Mouse (Mus musculus) lung, embryonic 16.5 days (tissue): ENCODE measurements around the gene Olfr267. TPM values are rescaled to one million over a fixed set of nuclear protein-coding genes. Genes with fewer than 3 reads are reported as not detected.

Experiments
- ATAC-seq: fragments of 200-750 bp; cut with Nextera tagmentation; 2 replicates; pipeline ENCODE4 v1.8.0; 2017; ENCODE audit warnings: low read depth, mild to moderate bottlenecking, moderate library complexity
- H3K27ac ChIP-seq: fragments of 300-500 bp; sonication (generic); 2 replicates; pipeline ENCODE4 v1.5.1; 2014; ENCODE audit warnings: mild to moderate bottlenecking, control low read depth, low read length
- H3K27me3 ChIP-seq: fragments of 300-500 bp; sonication (generic); 2 replicates; pipeline ENCODE4 v1.6.1; 2014; ENCODE audit warnings: low read depth, low read length, mixed read lengths; ENCODE audit not compliant: control insufficient read depth, insufficient read depth
- H3K36me3 ChIP-seq: fragments of 300-500 bp; sonication (generic); 2 replicates; pipeline ENCODE4 v1.6.1; 2014; ENCODE audit warnings: low read length; ENCODE audit not compliant: control insufficient read depth, insufficient read depth
- H3K4me1 ChIP-seq: fragments of 300-500 bp; sonication (generic); replicated peaks from 2 replicates; pipeline ENCODE4 v1.6.1; 2014; ENCODE audit warnings: low read length, mixed read lengths; ENCODE audit not compliant: control insufficient read depth, insufficient read depth
- H3K4me2 ChIP-seq: fragments of 300-500 bp; sonication (generic); 2 replicates; pipeline ENCODE4 v1.6.1; 2014; ENCODE audit warnings: low read depth, low read length, control low read depth
- H3K4me3 ChIP-seq: fragments of 300-500 bp; sonication (generic); 2 replicates; pipeline ENCODE4 v1.5.1; 2014; ENCODE audit warnings: mild to moderate bottlenecking, low read length, control low read depth
- H3K9ac ChIP-seq: fragments of 300-500 bp; sonication (generic); 2 replicates; pipeline ENCODE4 v1.6.1; 2014; ENCODE audit warnings: low read length, control low read depth
- H3K9me3 ChIP-seq: fragments of 300-500 bp; sonication (generic); 2 replicates; pipeline ENCODE4 v1.6.1; 2016; ENCODE audit warnings: low read length; ENCODE audit not compliant: control insufficient read depth
- WGBS: fragments of 180-500 bp; shearing (Covaris S2); extraction: QIAGEN DNeasy Blood & Tissue Kit; methylation state at CpG from one replicate; pipeline ENCODE4 v1.1.7; 2014; 5-methylcytosine and 5-hydroxymethylcytosine counted together
- polyA plus RNA-seq: library from polyadenylated mRNA; unstranded; fragments of >200 nt; fragmentation: Nextera tagmentation; extraction: Ambion mirVana; gene quantifications from 2 replicates; pipeline ENCODE4 v1.2.1, GENCODE M21; 2015

Olfr267 gene
- not detected in 2 replicates for polyA plus RNA-seq

GRCm38 (mm10) chr4:58787616-58788015 is at the start of gene Olfr267:
TSS of gene Olfr267 (minus strand) at chr4:58787716.
- no peak within 1 kb of the TSS for H3K27ac ChIP-seq
- no peaks in the 10 kb centered on the region for H3K4me1 ChIP-seq
- H3K9ac ChIP-seq = no peak within 1 kb of the TSS
- H3K4me3 ChIP-seq = no peak within 1 kb of the TSS
- H3K27me3 ChIP-seq = no peaks in the 10 kb centered on the region
- no peak for ATAC-seq
- no peaks in the 10 kb centered on the region for H3K9me3 ChIP-seq
- no peaks in the 10 kb centered on the region for H3K36me3 ChIP-seq
- H3K4me2 ChIP-seq = no peak within 1 kb of the TSS

DNA sequence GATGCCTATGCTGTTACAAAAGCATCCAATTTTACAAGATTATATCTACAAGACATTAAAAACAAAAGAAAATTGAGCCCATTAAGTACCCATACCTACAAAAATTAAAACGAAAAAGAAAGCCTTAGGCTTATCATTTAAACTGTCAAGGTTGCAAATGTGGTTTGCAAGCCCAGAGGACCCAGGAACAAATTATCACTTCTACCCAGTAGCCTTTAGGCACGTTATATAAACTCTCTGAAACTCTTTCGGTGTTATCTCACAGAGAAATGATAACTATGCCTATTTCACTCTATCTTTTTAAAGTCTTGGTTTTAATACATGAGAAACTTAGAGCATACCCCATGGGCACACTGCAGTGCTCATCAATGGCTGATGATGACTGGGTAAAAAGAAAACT is 45.4 kb upstream of the Olfr267 start:
- peaks cover 3% of the 10 kb centered on the region; the same call in 1 of the 2 replicates for H3K36me3 ChIP-seq
- no peaks in the 10 kb centered on the region for H3K4me1 ChIP-seq
- H3K27ac ChIP-seq = no peak overlapping the region
- ATAC-seq = no peak
- H3K4me2 ChIP-seq = no peak overlapping the region
- H3K9ac ChIP-seq = no peak overlapping the region
- 72% methylated on average over 3 of the region's 3 CpGs for WGBS
- H3K9me3 ChIP-seq = no peaks in the 10 kb centered on the region
- no peak overlapping the region for H3K4me3 ChIP-seq
- no peaks in the 10 kb centered on the region for H3K27me3 ChIP-seq

- Histone ChIP-seq H3K27me3 (no peaks in the 10 kb centered on the region), H3K4me3 (no peak overlapping the region), H3K4me1 (no peaks in the 10 kb centered on the region), H3K4me2 (no peak overlapping the region), H3K36me3 (peaks cover 19% of the 10 kb centered on the region), H3K27ac (no peak overlapping the region), H3K9ac (no peak overlapping the region), H3K9me3 (no peaks in the 10 kb centered on the region)
- WGBS = 78% methylated on average over 4 of the region's 4 CpGs
- no peak for ATAC-seq
These were observed 38.4 kb upstream of the Olfr267 start for GRCm38 (mm10) chr4:58825921-58826320.

- Histone ChIP-seq H3K27me3 (no peaks in the 10 kb centered on the region), H3K36me3 (no peaks in the 10 kb centered on the region), H3K9ac (no peak overlapping the region), H3K4me2 (no peak overlapping the region), H3K27ac (no peak overlapping the region), H3K4me1 (no peaks in the 10 kb centered on the region), H3K4me3 (no peak overlapping the region), H3K9me3 (no peaks in the 10 kb centered on the region)
- WGBS = 40% methylated on average over 3 of the region's 3 CpGs
- no peak for ATAC-seq
These were observed 857 bp downstream of the Olfr267 start for GRCm38 (mm10) chr4:58786659-58787058.

DNA sequence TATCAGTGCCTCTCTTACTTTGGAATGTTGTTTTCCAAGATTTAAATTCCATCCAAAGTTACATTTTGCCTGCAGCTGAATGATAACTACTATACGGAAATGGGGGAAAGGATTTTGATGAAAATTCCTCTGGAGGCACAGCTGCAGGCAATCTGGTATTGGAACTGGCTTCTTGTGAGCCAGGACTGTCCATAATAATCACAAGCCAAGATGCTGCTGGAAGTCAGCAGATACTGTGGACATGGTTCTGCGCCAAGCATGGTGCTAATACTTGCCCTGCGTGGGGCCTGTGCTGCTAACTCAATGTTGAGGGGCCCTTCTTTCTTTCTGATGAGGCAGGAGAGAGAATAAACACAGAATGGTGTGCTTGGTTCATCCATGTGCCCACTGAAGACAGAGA is 24.1 kb downstream of the Olfr267 start:
- H3K36me3 ChIP-seq = no peaks in the 10 kb centered on the region
- H3K9me3 ChIP-seq = no peaks in the 10 kb centered on the region
- 63% methylated on average over 3 of the region's 3 CpGs for WGBS
- no peaks in the 10 kb centered on the region for H3K4me1 ChIP-seq
- no peak overlapping the region for H3K27ac ChIP-seq
- no peak overlapping the region for H3K9ac ChIP-seq
- ATAC-seq = peak; percentile 59; the same call in 1 of the 2 replicates
- no peak overlapping the region for H3K4me2 ChIP-seq
- H3K4me3 ChIP-seq = no peak overlapping the region
- H3K27me3 ChIP-seq = no peaks in the 10 kb centered on the region

- H3K9me3 ChIP-seq = no peaks in the 10 kb centered on the region
- WGBS = 29% methylated on average over 2 of the region's 2 CpGs
- ATAC-seq = no peak
- H3K4me3 ChIP-seq = no peak overlapping the region
- no peak overlapping the region for H3K27ac ChIP-seq
- 0 out of 2 replicates have a peak overlapping the region, but pooled peaks have one; percentile 41 for H3K4me2 ChIP-seq
- H3K36me3 ChIP-seq = no peaks in the 10 kb centered on the region
- no peak overlapping the region for H3K9ac ChIP-seq
- H3K27me3 ChIP-seq = no peaks in the 10 kb centered on the region
- H3K4me1 ChIP-seq = peaks cover 5% of the 10 kb centered on the region; the same call in 1 of the 2 replicates
These were observed 38.0 kb downstream of the Olfr267 start for GRCm38 (mm10) chr4:58749510-58749909.

DNA sequence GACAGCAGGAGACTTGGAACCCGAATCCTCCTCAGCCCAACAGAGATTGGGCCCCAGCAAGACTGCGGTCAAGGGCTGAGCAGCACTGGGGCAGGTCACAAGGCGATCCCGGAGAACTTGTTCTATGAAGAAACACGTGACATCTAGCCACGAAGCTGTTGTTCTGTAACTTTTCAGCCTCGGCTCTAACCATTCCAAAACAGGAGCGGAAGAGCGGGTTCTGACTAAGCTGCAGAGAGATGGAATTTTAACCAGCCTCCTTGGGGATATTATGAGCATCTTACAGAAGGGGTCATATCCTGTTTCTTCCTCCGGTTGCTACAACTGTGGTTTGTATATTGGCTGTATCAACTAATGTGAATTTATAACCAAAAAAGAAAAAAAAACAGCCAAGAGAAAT is 38.4 kb downstream of the Olfr267 start:
- 31% methylated on average over 10 of the region's 10 CpGs for WGBS
- H3K27ac ChIP-seq = peak overlapping the region; percentile 18; the same call in 1 of the 2 replicates

DNA sequence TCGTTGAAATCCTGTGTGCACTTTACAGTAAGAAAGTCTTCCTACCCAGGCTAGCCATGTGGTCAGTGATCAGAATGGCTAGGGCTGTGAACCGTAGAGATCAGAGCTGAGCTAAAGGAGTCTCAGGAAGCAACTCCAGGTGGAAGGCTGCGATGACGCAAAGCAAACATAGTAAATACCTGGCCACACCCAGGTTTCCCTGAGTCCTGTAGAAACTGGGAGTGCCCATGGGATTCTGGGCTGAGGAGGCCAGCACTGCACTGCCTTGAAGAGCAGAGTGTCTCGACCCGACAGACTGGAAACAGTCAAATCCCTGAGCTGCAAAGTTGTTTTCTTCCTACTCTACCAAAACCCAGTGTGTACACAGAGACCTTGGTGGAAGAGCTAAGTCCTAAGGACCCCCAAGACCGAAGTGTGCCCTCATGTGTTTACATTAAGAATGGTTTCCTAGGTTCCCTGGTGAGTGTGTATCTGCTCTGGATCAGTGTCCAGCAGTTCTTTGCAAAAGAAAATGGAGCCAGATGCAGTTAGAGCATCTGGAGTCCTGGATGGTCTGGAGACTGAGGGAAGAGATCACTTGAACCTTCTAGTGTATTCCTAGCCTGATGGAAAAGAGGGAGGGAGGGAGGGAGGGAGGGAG is 41.8 kb downstream of the Olfr267 start:
- no peak overlapping the region for H3K4me3 ChIP-seq
- H3K27me3 ChIP-seq = no peaks in the 10 kb centered on the region
- 0 out of 2 replicates have a peak, but pooled peaks have one; percentile 20 for ATAC-seq
- no peaks in the 10 kb centered on the region for H3K9me3 ChIP-seq
- 57% methylated on average over 7 of the region's 7 CpGs for WGBS
- no peak overlapping the region for H3K27ac ChIP-seq
- no peak overlapping the region for H3K4me2 ChIP-seq
- H3K9ac ChIP-seq = no peak overlapping the region
- peaks cover 5% of the 10 kb centered on the region; the same call in 1 of the 2 replicates for H3K4me1 ChIP-seq
- no peaks in the 10 kb centered on the region for H3K36me3 ChIP-seq

More for the DNA sequence above, 38.4 kb downstream of the Olfr267 start:
- no peak overlapping the region for H3K4me3 ChIP-seq
- H3K9me3 ChIP-seq = no peaks in the 10 kb centered on the region
- H3K36me3 ChIP-seq = no peaks in the 10 kb centered on the region
- peaks cover 5% of the 10 kb centered on the region; the same call in 1 of the 2 replicates for H3K4me1 ChIP-seq
- H3K4me2 ChIP-seq = peak overlapping the region; percentile 41; the same call in 1 of the 2 replicates
- H3K9ac ChIP-seq = no peak overlapping the region
- H3K27me3 ChIP-seq = no peaks in the 10 kb centered on the region
- ATAC-seq = 0 out of 2 replicates have a peak, but pooled peaks have one; percentile 4

DNA sequence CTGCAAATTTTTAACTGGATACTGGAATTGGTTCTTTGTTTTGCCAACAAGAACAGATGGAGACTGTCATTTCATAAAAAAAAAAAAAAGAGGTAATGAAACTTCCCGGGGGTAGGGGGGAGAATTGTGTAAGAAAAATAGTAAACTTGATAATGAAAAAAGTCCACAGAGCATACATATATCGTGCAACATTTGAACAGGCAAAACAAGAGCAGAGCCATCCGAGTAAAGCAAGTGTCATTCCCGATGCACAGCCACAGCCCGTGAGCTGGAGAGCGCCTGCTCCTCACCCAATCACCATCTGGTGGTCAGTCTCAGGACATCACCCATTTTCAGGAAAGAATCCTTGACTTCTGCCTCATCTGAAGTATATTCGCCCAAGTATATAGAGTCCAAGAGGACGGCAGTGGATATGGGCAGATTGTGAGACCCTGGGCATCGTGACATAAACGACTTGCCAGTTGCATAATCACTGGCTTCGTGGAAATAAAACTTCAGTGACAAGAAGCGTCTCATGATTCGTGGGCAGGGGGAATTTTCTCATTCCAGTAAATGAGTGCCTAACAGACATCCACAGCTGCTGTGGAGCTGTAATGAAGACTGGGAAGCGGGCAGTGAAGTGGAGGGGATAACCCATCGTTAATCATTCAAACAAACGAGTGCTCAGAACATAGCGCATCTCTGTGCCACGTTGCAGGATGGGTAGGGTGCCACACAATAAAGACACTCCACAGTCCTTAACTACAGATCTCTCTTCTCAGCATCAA is 50.5 kb downstream of the Olfr267 start:
- Histone ChIP-seq H3K9me3 (no peaks in the 10 kb centered on the region), H3K4me2 (0 out of 2 replicates have a peak overlapping the region, but pooled peaks have one; percentile 6), H3K9ac (no peak overlapping the region), H3K27me3 (no peaks in the 10 kb centered on the region), H3K36me3 (no peaks in the 10 kb centered on the region), H3K27ac (peak overlapping the region; percentile 19), H3K4me3 (no peak overlapping the region), H3K4me1 (0 out of 2 replicates have a peak, but pooled peaks cover 3% of the 10 kb centered on the region)
- ATAC-seq = peak; percentile 91
- 49% methylated on average over 18 of the region's 18 CpGs for WGBS
